Mouse (Mus musculus): ENCODE data around the gene Dock3.

Gene Dock3

DNA sequence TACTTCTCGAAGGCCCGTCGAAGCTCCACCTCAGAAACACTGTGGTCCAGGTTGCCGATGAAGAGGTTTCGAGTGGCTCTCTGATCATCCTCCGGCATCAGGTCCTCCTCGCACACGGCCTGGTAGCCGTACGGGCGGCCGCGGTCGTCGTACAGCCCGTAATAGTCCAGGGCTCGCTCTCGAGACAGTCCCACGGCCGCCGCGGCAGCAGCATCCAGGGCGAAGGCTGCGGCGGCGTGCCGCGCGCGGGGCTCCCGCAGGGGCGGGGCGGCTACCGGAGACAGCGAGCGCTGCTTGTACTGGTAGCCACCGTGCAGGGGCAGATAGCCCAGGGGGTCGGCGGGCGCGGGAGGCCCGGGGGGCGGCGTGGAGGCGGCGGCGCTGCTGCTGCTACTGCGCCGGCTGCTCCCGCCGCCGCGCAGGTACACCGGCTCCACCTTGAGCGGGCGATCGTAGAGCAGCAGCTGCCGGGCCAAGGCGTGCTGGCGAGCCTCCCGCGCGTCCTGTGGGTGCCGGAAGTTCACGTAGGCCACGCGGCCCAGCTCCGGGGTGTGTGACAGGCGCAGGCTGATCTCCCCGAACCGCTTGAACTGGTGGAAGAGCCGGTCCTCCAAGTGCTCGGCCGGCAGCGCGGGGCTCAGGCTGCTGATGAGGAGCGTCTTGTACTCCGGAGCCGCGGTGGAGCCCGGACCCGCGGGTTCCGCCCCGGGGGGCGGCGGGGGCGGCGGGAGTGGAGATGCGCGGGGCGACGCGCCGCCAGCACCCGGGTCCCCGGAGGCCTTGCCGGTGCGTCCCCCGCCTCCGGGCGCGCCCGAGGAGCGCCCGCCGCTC lies 345.6 kb downstream of the Dock3 start:
- peak; percentile 62 for DNase-seq

DNA sequence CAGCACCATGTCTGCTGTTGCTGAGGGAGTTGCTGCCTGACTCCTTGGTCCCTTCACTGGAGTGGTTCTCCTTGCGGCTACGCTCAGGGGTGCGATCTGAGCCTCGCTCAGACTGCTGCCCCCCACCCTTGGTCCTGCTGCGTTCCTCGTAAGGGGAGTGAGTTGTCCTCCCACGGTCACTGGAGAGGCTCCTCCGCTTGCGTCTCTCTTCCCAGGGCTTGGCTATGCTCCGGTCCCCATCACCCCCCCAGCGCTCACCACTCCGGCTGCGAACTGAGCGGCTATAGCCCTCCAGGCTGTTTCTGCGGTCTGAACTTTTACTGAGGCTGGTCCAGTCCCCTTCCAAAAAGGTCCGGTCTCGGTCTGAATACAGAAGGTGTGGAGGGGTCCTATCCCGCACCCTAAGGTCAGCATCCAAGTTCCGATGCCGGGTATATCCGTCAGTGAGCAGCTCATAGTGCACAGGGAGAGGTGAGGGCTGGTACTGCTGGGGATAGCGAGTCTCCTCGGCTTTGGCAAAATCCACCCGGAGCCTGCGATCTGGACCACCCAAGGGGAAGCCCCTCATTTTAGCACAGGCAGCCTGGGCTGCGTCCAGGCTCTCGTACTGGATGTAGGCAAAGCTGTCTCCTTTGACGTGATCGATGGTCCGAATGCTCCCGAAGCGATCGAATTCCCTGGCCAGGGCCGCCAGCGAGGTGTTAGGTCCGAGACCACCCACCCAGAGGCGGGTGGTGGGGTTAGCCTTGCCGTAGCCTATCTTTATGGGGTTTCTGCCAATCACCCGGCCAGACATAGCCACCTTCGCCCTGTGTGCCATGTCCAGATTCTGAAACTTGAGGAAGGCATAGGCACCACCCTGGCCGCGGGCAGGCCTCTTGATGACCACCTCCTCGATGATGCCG lies 346.5 kb downstream of the Dock3 start:
- DNase-seq = no peak

DNA sequence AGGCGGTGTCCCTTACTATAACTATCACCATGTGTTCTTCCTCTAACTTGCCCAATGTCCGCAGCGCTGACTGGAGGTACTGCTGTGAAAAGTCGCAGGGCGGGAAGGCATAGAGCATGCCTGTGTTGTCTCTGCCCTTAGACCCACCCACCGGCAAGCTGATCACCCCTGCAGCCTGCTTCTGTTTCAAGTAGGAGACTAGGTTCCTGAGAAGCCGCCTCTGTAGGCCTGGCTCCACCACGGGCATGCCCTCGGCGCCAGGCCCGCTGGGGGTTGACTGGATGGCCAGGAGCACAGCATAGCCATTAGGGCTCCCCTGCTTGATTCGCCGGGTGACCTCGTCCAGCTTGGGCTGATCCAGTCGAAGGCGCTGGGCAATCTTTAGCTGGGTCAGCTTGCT lies 347.4 kb downstream of the Dock3 start:
- DNase-seq = no peak

DNA sequence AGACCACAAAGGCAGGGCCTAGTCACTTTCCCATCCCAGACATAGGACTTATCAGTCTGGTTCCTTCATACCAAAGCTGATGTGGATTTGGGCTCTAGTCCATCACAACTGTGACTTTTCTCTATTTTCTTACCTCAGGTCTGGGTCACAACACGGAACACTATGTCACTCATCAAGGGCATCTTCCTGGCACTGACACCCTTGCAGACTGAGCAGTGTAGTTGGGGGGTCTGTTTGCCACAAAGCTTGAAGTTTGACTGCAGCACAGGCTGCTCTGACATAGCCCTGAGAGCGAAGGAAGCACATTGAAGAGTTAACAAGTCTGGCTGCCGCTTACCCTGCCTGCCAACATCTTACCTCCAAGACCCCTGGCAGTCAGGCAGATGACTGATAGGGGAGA lies 348.6 kb downstream of the Dock3 start:
- no peak for DNase-seq

GRCm38 (mm10) chr9:106882176-106882575 lies 349.5 kb downstream of the Dock3 start:
- no peak for DNase-seq

DNA sequence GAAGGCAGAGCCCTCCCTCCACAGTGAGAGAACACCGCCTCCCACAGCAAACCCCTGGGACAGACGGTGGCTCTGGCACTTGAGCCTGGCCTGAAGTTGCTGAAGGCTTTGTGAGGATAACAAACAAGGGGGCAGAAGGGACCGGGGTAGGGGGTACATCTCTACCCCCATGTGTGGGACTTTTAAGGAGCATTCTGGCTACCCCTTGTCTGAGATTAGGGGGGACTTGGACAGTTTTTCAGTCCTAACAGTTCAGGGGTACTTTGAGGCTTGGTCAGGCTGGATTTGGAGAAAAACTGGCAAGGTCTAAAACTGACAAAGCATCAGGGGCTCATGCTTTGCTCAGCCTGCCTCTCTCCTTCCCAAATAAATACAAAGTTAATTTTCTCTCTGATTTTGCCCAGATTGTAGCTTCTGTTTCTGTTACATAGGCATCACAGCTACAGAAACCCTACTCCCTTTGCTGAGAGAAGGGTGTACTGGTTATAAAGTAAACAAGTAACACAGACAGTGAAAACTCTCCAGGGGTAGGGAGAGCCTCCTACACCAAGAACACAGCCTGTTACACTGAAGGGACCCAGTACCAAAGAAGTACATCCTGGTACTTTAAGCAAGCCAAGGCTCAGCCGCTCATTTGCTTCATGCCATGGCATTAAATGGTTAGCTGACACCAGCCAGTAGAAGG lies 350.5 kb downstream of the Dock3 start:
- DNase-seq = no peak

DNA sequence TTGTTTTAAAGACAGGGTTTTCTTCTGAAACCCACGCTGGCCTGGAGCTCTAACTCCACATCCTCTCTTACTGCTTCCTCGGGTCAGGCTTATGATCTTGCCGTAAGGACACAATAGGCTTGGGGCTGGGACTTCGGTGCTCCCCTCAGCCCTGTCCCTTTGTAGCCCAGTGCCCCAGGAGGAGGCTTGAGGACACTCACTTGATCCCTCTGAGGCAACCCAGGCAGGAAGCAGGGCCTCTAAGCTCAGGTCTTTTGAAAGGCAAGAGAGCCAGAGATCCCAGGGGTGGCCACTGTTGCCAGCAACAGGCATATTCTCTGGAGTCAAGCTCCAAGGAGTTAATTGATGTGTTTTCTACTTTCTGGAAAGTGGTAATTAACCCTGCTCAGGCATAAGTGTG lies 352.2 kb downstream of the Dock3 start:
- DNase-seq = no peak

DNA sequence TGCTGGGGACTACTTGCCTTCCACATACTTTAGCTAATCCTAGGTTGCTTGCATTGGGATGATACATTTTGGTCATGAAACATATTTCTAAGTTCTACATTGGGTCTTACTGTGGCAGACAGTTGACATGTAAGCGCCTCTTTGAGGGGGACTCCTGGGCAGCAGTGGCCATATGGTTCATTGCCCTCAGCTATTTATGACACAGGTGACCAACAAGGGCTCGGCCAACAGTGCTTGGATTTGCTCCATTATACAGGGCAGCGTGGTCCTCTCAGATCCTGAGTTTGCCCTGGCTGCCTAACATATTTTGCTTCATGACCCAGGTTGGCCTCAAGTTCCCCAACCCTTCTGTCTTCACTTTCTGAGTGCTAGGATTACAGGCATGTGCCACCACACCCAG lies 355.0 kb downstream of the Dock3 start:
- DNase-seq = no peak

DNA sequence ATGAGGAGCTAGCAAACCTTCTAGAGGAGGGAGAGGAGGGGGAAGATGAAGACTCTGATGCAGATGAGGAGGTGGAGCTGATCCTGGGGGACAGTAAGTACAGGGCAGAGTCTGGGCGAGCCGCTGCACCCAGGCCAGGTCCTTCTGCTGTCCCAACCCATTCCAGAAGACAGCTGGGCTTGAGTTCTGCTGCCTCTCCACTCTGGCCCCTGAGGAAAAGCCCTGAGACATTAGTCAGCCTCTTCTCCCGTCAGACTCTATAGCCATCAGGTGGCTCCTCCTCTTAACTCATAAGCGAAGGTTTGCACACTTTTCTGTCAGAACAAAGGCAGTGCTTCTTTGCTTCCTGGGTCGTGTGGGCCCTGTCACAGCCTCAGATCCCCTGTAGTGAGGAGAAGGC lies 357.5 kb downstream of the Dock3 start:
- DNase-seq = no peak

DNA sequence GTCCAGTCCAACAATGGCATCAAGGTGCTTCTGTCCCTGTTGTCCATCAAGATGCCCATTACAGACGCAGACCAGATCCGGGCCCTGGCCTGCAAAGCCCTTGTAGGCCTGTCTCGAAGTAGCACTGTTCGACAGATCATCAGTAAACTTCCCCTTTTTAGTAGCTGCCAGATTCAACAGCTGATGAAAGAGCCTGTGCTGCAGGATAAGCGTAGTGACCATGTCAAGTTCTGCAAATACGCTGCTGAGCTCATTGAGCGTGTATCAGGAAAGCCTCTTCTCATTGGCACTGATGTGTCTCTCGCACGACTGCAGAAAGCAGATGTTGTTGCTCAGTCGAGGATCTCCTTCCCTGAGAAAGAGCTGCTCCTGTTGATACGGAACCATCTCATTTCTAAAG lies 373.7 kb downstream of the Dock3 start:
- DNase-seq = no peak

DNA sequence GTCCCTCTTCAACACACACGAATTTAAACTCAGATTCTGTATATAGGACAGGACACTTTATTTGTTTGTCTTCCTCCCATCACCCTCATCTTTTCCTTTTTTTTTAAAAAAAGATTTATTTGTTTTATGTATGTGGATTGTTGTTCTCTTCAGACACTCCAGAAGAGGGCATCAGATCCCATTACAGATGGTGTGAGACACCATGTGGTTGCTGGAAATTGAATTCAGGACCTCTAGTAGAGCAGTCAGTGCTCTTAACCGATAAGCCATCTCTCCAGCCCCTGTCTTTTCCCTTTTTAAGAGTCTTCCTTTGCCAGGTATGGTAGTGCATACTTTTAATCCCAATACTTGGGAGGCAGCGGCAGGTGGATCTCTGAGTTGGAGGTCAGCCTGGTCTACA lies 375.0 kb downstream of the Dock3 start:
- no peak for DNase-seq

All from lung, postnatal 10 days (tissue).